Mouse (Mus musculus): Measurements from ENCODE around the gene Recql5.

DNA sequence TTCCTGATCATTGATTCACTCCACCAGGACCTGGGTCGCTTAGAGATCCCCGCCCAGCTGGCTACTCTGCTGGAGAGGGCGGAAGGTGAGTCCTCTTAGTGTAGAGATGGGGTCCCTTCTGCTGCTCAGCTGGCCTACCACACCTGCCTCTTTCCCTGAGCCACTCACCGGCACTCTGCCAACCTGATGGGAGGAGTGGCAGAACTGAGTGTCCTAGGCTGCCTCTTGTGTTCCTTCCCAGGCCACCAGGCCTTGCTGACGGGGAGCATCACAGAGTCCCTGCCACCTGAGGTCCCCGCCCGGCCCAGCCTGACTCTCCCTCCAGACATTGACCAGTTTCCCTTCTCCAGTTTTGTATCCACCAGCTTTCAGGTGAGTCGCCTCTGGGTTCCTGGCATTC, 55.2 kb downstream of the Recql5 start:
- TF ChIP-seq POLR2A (IDR thresholded peaks at IDR 0.05; ENCODE audit: low read depth, low read length), result no peak
- no peak for TF ChIP-seq CTCF (IDR thresholded peaks at IDR 0.05; ENCODE audit: borderline replicate concordance, insufficient read depth, low read length)

All from embryonic fibroblast, embryonic 13.5 days (primary cell).